Mouse (Mus musculus) forebrain, embryonic 11.5 days (tissue): ENCODE measurements around the gene Mtmr12. TPM values are rescaled to one million over a fixed set of nuclear protein-coding genes. Genes with fewer than 3 reads are reported as not detected.

Source experiments
- ATAC-seq: fragments of 200-750 bp; cut with Nextera tagmentation; replicated peaks from 2 replicates; pipeline ENCODE4 v1.8.0; 2017; ENCODE audit warnings: moderate TSS enrichment; ENCODE audit not compliant: low FRiP score
- DNase-seq: peaks from one replicate; pipeline ENCODE4 v3.0.0-alpha.2; 2017; ENCODE audit warnings: low spot score
- H3K27ac ChIP-seq: fragments of 300-500 bp; sonication (generic); 2 replicates; pipeline ENCODE4 v1.5.1; 2014; ENCODE audit warnings: low read depth, low read length
- H3K27me3 ChIP-seq: fragments of 300-500 bp; sonication (generic); 2 replicates; pipeline ENCODE4 v1.6.1; 2014; ENCODE audit warnings: mild to moderate bottlenecking, low read length, mixed read lengths; ENCODE audit not compliant: control insufficient read depth, insufficient read depth
- H3K36me3 ChIP-seq: fragments of 300-500 bp; sonication (generic); 2 replicates; pipeline ENCODE4 v1.6.1; 2014; ENCODE audit warnings: mild to moderate bottlenecking, low read length, moderate library complexity, mixed read lengths; ENCODE audit not compliant: control insufficient read depth, insufficient read depth
- H3K4me1 ChIP-seq: fragments of 300-500 bp; sonication (generic); replicated peaks from 2 replicates; pipeline ENCODE4 v1.6.1; 2014; ENCODE audit warnings: low read length, mixed read lengths; ENCODE audit not compliant: control insufficient read depth, insufficient read depth
- H3K4me2 ChIP-seq: fragments of 300-500 bp; sonication (generic); 2 replicates; pipeline ENCODE4 v1.6.1; 2014; ENCODE audit warnings: low read depth, mild to moderate bottlenecking, low read length, moderate library complexity, mixed read lengths; ENCODE audit not compliant: severe bottlenecking
- H3K4me3 ChIP-seq: fragments of 300-500 bp; sonication (generic); 2 replicates; pipeline ENCODE4 v1.5.1; 2014; ENCODE audit warnings: low read depth, low read length
- H3K9ac ChIP-seq: fragments of 300-500 bp; sonication (generic); 2 replicates; pipeline ENCODE4 v1.6.1; 2014; ENCODE audit warnings: low read length
- H3K9me3 ChIP-seq: fragments of 300-500 bp; sonication (generic); 2 replicates; pipeline ENCODE4 v1.6.1; 2016; ENCODE audit warnings: low read length, mixed read lengths; ENCODE audit not compliant: control insufficient read depth
- WGBS: fragments of 180-500 bp; shearing (Covaris S2); extraction: QIAGEN DNeasy Blood & Tissue Kit; methylation state at CpG from one replicate; pipeline ENCODE4 v1.1.7; 2014; 5-methylcytosine and 5-hydroxymethylcytosine counted together
- polyA plus RNA-seq: library from polyadenylated mRNA; unstranded; fragments of >200 nt; fragmentation: Nextera tagmentation; extraction: Ambion mirVana; gene quantifications from 2 replicates; pipeline ENCODE4 v1.2.1, GENCODE M21; 2014

Mtmr12 gene
- polyA plus RNA-seq, 1 experiment from 2014 or later: 21.2 TPM

- Histone ChIP-seq H3K4me1 (no peaks in the 10 kb centered on the region), H3K36me3 (0 out of 2 replicates have a peak, but pooled peaks cover 2% of the 10 kb centered on the region), H3K27me3 (no peaks in the 10 kb centered on the region), H3K9ac (no peak overlapping the region), H3K9me3 (no peaks in the 10 kb centered on the region), H3K4me3 (no peak overlapping the region), H3K27ac (no peak overlapping the region), H3K4me2 (no peak overlapping the region)
- peak; percentile 11 for DNase-seq
- 96% methylated on average over 9 of the region's 9 CpGs for WGBS
- ATAC-seq: no peak
Observed at GRCm38 (mm10) chr15:12271340-12271739, 66.5 kb downstream of the Mtmr12 start.

DNA sequence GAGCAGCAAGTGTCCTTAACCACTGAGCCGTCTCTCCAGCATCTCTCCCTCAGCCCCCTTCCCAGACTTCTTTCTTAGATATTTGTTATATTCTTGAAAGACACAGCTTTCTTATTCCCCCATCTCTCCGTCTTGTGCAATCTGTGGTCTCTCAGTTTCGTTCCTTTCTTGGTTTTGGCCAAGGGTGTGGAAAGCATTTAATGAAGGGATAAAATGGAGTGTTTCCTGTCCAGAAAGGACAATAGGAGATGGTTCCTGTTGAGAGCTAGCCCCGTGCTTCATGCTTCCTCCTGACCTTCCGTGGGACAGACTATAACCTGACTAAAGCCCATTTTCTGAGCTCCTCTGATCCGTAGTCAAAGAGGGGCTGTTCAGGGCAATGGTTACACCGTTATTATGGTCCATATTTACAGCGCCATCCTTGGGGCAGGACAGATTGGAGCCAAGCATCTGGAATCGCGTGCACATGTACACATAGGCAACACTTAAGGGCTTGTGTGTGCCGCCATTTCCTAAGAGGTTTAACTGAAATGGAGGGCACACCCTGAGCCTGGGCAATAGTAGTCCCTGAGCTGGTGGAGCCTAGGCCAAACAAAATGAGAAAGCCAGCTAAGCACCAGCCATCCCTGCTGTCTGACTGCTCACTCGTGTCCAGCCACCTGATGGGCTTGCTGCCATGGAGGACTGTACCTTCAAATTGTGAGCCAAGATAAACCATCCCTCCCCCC is 68.7 kb downstream of the Mtmr12 start:
- Histone ChIP-seq H3K4me1 (no peaks in the 10 kb centered on the region), H3K27ac (no peak overlapping the region), H3K9ac (no peak overlapping the region), H3K4me2 (no peak overlapping the region), H3K9me3 (no peaks in the 10 kb centered on the region), H3K27me3 (no peaks in the 10 kb centered on the region), H3K36me3 (0 out of 2 replicates have a peak, but pooled peaks cover 2% of the 10 kb centered on the region), H3K4me3 (no peak overlapping the region)
- DNase-seq (peak; percentile 47), ATAC-seq (no peak)
- WGBS: 84% methylated on average over 12 of the region's 12 CpGs

- Histone ChIP-seq H3K9ac (no peak overlapping the region), H3K27me3 (no peaks in the 10 kb centered on the region), H3K27ac (no peak overlapping the region), H3K4me1 (no peaks in the 10 kb centered on the region), H3K4me2 (no peak overlapping the region), H3K4me3 (no peak overlapping the region), H3K9me3 (no peaks in the 10 kb centered on the region), H3K36me3 (0 out of 2 replicates have a peak, but pooled peaks cover 2% of the 10 kb centered on the region)
- 72% methylated on average over 4 of the region's 4 CpGs for WGBS
- no peak for ATAC-seq
- DNase-seq: peak; percentile 36
Observed at GRCm38 (mm10) chr15:12274053-12274769, 69.4 kb downstream of the Mtmr12 start.

DNA sequence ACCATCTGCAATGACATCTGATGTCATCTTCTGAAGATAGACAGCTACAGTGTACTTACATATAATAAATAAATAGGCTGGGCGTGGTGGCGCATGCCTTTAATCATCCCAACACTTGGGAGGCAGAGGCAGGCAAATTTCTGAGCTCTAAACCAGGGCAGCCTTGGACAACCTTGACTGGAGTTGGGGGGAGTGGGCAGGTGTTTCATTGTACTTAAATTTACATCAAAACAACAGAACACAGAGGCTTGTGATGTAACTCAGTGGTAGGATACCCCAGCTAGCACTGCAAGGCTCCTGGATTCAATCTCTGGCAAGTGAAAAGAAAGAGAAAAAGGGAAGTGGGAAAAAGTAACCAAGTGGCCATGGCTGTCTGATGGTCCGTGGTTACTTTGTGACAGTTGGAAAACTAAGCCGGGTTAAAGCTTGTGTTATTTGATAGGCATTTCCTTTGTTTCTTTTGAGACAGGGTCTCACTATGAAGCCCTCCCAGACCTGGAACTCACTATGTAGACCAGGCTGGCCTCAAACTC is 70.3 kb downstream of the Mtmr12 start:
- Histone ChIP-seq H3K27ac (no peak overlapping the region), H3K27me3 (no peaks in the 10 kb centered on the region), H3K4me3 (no peak overlapping the region), H3K36me3 (0 out of 2 replicates have a peak, but pooled peaks cover 2% of the 10 kb centered on the region), H3K9me3 (no peaks in the 10 kb centered on the region), H3K4me1 (no peaks in the 10 kb centered on the region), H3K4me2 (no peak overlapping the region), H3K9ac (no peak overlapping the region)
- DNase-seq: no peak
- 85% methylated on average over 4 of the region's 4 CpGs for WGBS
- no peak for ATAC-seq

DNA sequence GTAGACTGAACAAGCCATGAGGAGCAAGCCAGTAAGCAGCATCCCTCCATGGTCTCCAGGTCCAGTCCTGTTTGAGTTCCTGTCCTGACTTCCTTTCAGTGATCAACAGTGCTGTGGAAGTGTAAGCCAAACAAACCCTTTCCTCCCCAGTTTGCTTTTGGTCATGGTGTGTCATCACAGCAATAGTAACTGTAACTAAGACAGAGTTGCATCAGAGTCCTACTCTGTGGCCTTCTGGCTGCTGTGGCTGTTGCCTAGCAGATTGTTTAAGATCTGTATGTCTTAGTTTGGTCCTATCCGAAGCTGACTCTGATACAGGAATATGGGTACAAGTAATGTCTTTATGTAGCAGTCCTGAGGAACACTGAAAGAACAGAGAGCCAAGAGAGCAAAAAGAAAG is 75.0 kb downstream of the Mtmr12 start:
- Histone ChIP-seq H3K4me1 (no peaks in the 10 kb centered on the region), H3K9ac (no peak overlapping the region), H3K27me3 (no peaks in the 10 kb centered on the region), H3K36me3 (no peaks in the 10 kb centered on the region), H3K4me2 (no peak overlapping the region), H3K4me3 (no peak overlapping the region), H3K27ac (no peak overlapping the region), H3K9me3 (no peaks in the 10 kb centered on the region)
- 94% methylated on average over 1 of the region's 1 CpGs for WGBS
- no peak for ATAC-seq
- DNase-seq: no peak

DNA sequence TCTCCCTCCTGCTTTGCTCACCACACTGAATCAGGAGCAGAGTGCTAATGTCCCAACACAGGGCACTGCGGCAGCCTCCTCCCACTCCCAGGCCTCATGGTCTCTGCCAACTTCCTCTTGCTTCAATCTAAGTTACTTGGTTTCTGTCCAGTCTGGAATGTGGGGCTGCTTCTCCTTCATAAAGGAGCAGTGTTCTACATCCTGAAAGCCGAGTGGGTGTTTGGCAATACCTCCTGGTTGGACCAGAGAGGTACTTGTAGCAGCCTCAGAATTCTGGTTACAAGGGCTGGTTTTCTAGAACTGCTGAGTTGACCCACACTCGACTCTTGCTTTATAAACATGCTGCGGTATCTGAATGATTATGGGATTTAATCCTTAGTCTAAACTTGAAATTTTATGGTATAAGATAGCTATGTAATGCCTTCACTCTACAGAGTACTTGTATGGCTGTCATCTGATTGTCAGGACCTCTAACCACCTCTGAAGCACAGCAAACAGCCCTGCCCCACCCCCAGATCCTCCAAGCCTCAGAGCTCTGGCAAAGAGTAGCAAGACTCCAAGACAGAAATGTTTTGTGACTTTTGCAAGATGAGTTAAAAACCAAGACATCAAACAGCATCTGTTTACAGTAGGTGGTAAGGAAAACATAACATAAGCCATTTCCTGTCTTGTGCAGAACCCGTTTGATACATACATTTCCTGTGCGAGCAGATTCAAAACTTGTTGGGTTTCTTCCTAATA is 80.1 kb downstream of the Mtmr12 start:
- H3K4me3 ChIP-seq: no peak overlapping the region
- H3K9ac ChIP-seq: no peak overlapping the region
- H3K4me2 ChIP-seq: no peak overlapping the region
- no peaks in the 10 kb centered on the region for H3K27me3 ChIP-seq
- 84% methylated on average over 6 of the region's 6 CpGs for WGBS
- no peaks in the 10 kb centered on the region for H3K36me3 ChIP-seq
- no peak for ATAC-seq
- no peaks in the 10 kb centered on the region for H3K4me1 ChIP-seq
- no peaks in the 10 kb centered on the region for H3K9me3 ChIP-seq
- H3K27ac ChIP-seq: no peak overlapping the region
- no peak for DNase-seq

- DNase-seq (no peak), ATAC-seq (no peak)
- no peaks in the 10 kb centered on the region for H3K36me3 ChIP-seq
- 80% methylated on average over 5 of the region's 5 CpGs for WGBS
- H3K27me3 ChIP-seq: no peaks in the 10 kb centered on the region
- H3K4me3 ChIP-seq: no peak overlapping the region
- H3K9ac ChIP-seq: no peak overlapping the region
- H3K27ac ChIP-seq: no peak overlapping the region
- H3K4me2 ChIP-seq: no peak overlapping the region
- no peaks in the 10 kb centered on the region for H3K9me3 ChIP-seq
- no peaks in the 10 kb centered on the region for H3K4me1 ChIP-seq
Observed at GRCm38 (mm10) chr15:12285535-12285809, 80.6 kb downstream of the Mtmr12 start.

DNA sequence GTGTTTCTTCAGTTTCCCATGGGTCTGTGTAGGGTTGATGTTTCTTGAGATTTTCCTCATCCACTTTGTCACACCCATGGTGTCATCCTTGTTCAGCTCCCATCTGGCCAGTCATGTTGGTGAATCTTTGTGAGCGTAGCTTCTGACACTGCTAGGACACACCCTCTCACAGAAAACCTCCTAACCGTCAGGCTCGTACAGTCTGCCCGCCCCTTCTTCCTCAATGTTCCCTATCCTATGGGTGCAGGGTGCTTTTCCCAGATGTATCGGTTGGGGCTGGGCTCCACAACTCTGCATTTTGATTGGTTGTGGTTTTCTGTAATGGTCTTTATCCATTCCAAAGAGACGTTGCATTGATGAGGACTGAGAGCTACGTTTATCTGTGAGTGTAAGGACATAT is 85.5 kb downstream of the Mtmr12 start:
- 83% methylated on average over 7 of the region's 7 CpGs for WGBS
- DNase-seq: no peak
- H3K27ac ChIP-seq: no peak overlapping the region
- no peaks in the 10 kb centered on the region for H3K9me3 ChIP-seq
- no peaks in the 10 kb centered on the region for H3K27me3 ChIP-seq
- no peak overlapping the region for H3K9ac ChIP-seq
- no peak overlapping the region for H3K4me2 ChIP-seq
- no peaks in the 10 kb centered on the region for H3K4me1 ChIP-seq
- H3K4me3 ChIP-seq: no peak overlapping the region
- H3K36me3 ChIP-seq: no peaks in the 10 kb centered on the region
- ATAC-seq: no peak
